Mouse (Mus musculus) liver, postnatal 0 days (tissue): Measurements from ENCODE around the gene Cul5. TPM values are rescaled to one million over a fixed set of nuclear protein-coding genes. Genes with fewer than 3 reads are reported as not detected.

Experiments
- ATAC-seq: fragments of 200-750 bp; cut with Nextera tagmentation; 2 replicates; pipeline ENCODE4 v1.8.0; 2017; ENCODE audit warnings: mild to moderate bottlenecking, moderate library complexity
- DNase-seq: peaks from one replicate; pipeline ENCODE4 v3.0.0-alpha.2; 2016
- H3K27ac ChIP-seq: fragments of 300-500 bp; sonication (generic); 2 replicates; pipeline ENCODE4 v1.5.1; 2014; ENCODE audit warnings: antibody characterized with exemption, moderate library complexity, mild to moderate bottlenecking, low read depth
- H3K27me3 ChIP-seq: fragments of 300-500 bp; sonication (generic); 2 replicates; pipeline ENCODE4 v1.6.1; 2014; ENCODE audit warnings: low read length, control low read depth, mixed read lengths; ENCODE audit not compliant: insufficient read depth
- H3K36me3 ChIP-seq: fragments of 300-500 bp; sonication (generic); replicated peaks from 2 replicates; pipeline ENCODE4 v1.6.1; 2014; ENCODE audit warnings: mild to moderate bottlenecking, control low read depth, low read length, moderate library complexity, mixed read lengths; ENCODE audit not compliant: insufficient read depth
- H3K4me1 ChIP-seq: fragments of 300-500 bp; sonication (generic); 2 replicates; pipeline ENCODE4 v1.6.1; 2014; ENCODE audit warnings: antibody characterized with exemption, mild to moderate bottlenecking, control low read depth; ENCODE audit not compliant: insufficient read depth
- H3K4me2 ChIP-seq: fragments of 300-500 bp; sonication (generic); 2 replicates; pipeline ENCODE4 v1.6.1; 2014; ENCODE audit warnings: low read depth, mild to moderate bottlenecking, low read length, moderate library complexity, mixed read lengths
- H3K4me3 ChIP-seq: fragments of 300-500 bp; sonication (generic); 2 replicates; pipeline ENCODE4 v1.5.1; 2014; ENCODE audit warnings: low read depth, low read length
- H3K9ac ChIP-seq: fragments of 300-500 bp; sonication (generic); replicated peaks from 2 replicates; pipeline ENCODE4 v1.6.1; 2014; ENCODE audit warnings: mild to moderate bottlenecking, moderate library complexity
- H3K9me3 ChIP-seq: fragments of 300-500 bp; sonication (generic); 2 replicates; pipeline ENCODE4 v1.6.1; 2016; ENCODE audit warnings: mild to moderate bottlenecking, control low read depth, low read length, mixed read lengths
- CTCF ChIP-seq: sonication (generic); IDR thresholded peaks from 2 replicates; pipeline ENCODE4 v1.5.1; 2016; ENCODE audit warnings: antibody characterized with exemption, low read depth
- EP300 ChIP-seq: IDR thresholded peaks from 2 replicates; pipeline ENCODE4 v1.6.1; 2016; ENCODE audit warnings: antibody characterized with exemption, low read depth, mild to moderate bottlenecking
- WGBS: fragments of 180-500 bp; shearing (Covaris S2); extraction: QIAGEN DNeasy Blood & Tissue Kit; methylation state at CpG from one replicate; pipeline ENCODE4 v1.1.7; 2014; ENCODE audit not compliant: insufficient replicate concordance; 5-methylcytosine and 5-hydroxymethylcytosine counted together
- polyA plus RNA-seq: library from polyadenylated mRNA; unstranded; fragments of >200 nt; fragmentation: Nextera tagmentation; extraction: Ambion mirVana; gene quantifications from 2 replicates; pipeline ENCODE4 v1.2.1, GENCODE M21; 2015

The Cul5 gene
- polyA plus RNA-seq, 1 experiment from 2014 or later = 11.8 TPM

- DNase-seq (peak; percentile 53), ATAC-seq (no peak)
- TF ChIP-seq EP300 (no peak), CTCF (no peak)
- Histone ChIP-seq H3K4me2 (no peak overlapping the region), H3K27me3 (no peaks in the 10 kb centered on the region), H3K27ac (peak overlapping the region; percentile 95), H3K9me3 (no peaks in the 10 kb centered on the region), H3K4me1 (peaks cover 35% of the 10 kb centered on the region), H3K36me3 (0 out of 2 replicates have a peak, but pooled peaks cover 4% of the 10 kb centered on the region), H3K4me3 (no peak overlapping the region), H3K9ac (0 out of 2 replicates have a peak overlapping the region, but pooled peaks have one; percentile 9)
- 44% methylated on average over 1 of the region's 1 CpGs for WGBS
These were observed 66.4 kb downstream of the Cul5 start for GRCm38 (mm10) chr9:53603384-53603783.

GRCm38 (mm10) chr9:53601541-53601940 is 68.3 kb downstream of the Cul5 start:
- no peak overlapping the region for H3K4me3 ChIP-seq
- peak; percentile 81 for ATAC-seq
- no peaks in the 10 kb centered on the region for H3K27me3 ChIP-seq
- 78% methylated on average over 2 of the region's 2 CpGs for WGBS
- H3K9ac ChIP-seq = no peak overlapping the region
- TF ChIP-seq EP300 = peak; percentile 49; the same call in 1 of the 2 replicates
- TF ChIP-seq CTCF = no peak
- H3K4me1 ChIP-seq = peaks cover 34% of the 10 kb centered on the region
- peak overlapping the region; percentile 75 for H3K27ac ChIP-seq
- H3K9me3 ChIP-seq = no peaks in the 10 kb centered on the region
- peak; percentile 22 for DNase-seq
- H3K36me3 ChIP-seq = 0 out of 2 replicates have a peak, but pooled peaks cover 7% of the 10 kb centered on the region
- no peak overlapping the region for H3K4me2 ChIP-seq

GRCm38 (mm10) chr9:53598631-53599030 is 71.2 kb downstream of the Cul5 start:
- H3K36me3 ChIP-seq = peaks cover 14% of the 10 kb centered on the region
- no peak overlapping the region for H3K9ac ChIP-seq
- H3K4me1 ChIP-seq = peaks cover 11% of the 10 kb centered on the region
- peak overlapping the region; percentile 5; the same call in 1 of the 2 replicates for H3K27ac ChIP-seq
- no peak overlapping the region for H3K4me2 ChIP-seq
- no peaks in the 10 kb centered on the region for H3K27me3 ChIP-seq
- TF ChIP-seq CTCF (no peak), EP300 (no peak)
- DNase-seq (peak; percentile 11), ATAC-seq (no peak)
- 75% methylated on average over 6 of the region's 6 CpGs for WGBS
- H3K4me3 ChIP-seq = no peak overlapping the region
- H3K9me3 ChIP-seq = no peaks in the 10 kb centered on the region

DNA sequence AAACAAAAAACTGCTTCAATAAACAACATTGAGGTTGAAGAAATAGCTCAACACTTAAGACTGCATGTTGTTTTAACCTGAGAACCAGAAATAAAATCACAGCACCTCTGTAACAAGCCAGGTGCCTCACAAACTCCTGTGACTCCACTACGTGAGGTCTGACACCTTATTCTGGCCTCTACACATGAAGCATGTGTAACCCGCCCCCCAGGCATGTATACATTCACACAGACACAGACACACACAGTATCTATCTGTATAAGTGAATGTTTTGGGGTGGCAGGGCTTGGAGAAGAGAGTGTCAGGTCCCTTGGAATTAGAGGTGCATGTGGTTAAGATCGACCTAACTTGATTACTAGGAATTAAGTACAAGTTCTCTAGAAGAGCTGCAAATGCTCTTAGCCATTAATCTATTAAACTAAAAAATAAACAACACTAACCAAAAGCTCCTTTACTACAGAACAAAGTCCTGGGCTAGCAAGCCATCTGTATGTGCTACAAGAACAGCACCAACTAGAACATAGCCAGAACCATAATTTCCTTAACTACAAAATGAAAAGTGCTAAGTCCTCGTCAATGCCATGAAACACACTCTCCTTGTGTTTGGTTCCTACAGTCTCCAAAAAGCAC is 72.7 kb downstream of the Cul5 start:
- Histone ChIP-seq H3K4me2 (no peak overlapping the region), H3K9ac (no peak overlapping the region), H3K27me3 (no peaks in the 10 kb centered on the region), H3K36me3 (peaks cover 22% of the 10 kb centered on the region), H3K27ac (peak overlapping the region; percentile 18), H3K4me3 (no peak overlapping the region), H3K4me1 (peaks cover under 1% of the 10 kb centered on the region), H3K9me3 (no peaks in the 10 kb centered on the region)
- no peak for DNase-seq
- no peak for TF ChIP-seq EP300
- no peak for TF ChIP-seq CTCF
- no peak for ATAC-seq
- 84% methylated on average over 4 of the region's 4 CpGs for WGBS

GRCm38 (mm10) chr9:53594764-53595163 is 75.0 kb downstream of the Cul5 start:
- Histone ChIP-seq H3K4me3 (no peak overlapping the region), H3K4me2 (no peak overlapping the region), H3K27me3 (no peaks in the 10 kb centered on the region), H3K36me3 (peaks cover 33% of the 10 kb centered on the region), H3K27ac (no peak overlapping the region), H3K4me1 (no peaks in the 10 kb centered on the region; the same call in 1 of the 2 replicates), H3K9ac (no peak overlapping the region), H3K9me3 (no peaks in the 10 kb centered on the region)
- TF ChIP-seq EP300 (no peak), CTCF (peak; percentile 91)
- DNase-seq (peak; percentile 84), ATAC-seq (peak; percentile 66)
- WGBS = 8% methylated on average over 3 of the region's 3 CpGs

DNA sequence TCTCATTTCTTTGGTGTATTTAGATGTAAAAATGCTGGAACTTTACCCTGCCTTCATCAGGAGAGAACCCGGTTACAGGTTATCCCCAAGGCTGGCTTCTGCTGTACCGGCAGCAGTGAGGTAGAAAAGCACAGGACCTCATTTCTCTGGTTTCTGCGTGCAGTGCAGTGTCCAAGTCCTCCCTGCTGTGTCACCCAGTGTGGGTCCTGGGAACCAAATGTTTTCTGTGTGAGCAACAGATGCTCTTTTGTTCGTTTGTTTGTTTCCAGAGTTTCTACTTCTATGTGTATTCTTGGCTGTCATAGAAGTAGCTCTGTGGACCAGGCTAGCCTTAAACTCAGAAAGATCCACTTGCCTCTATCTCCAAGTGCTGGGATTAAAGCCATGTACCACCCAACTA is 87.9 kb downstream of the Cul5 start:
- H3K27ac ChIP-seq = no peak overlapping the region
- no peaks in the 10 kb centered on the region for H3K27me3 ChIP-seq
- H3K4me2 ChIP-seq = no peak overlapping the region
- TF ChIP-seq EP300 (no peak), CTCF (no peak)
- H3K9me3 ChIP-seq = no peaks in the 10 kb centered on the region
- H3K4me3 ChIP-seq = no peak overlapping the region
- peaks cover 65% of the 10 kb centered on the region for H3K36me3 ChIP-seq
- WGBS = 90% methylated on average over 4 of the region's 4 CpGs
- ATAC-seq (no peak), DNase-seq (no peak)
- no peak overlapping the region for H3K9ac ChIP-seq
- no peaks in the 10 kb centered on the region for H3K4me1 ChIP-seq
